Mouse (Mus musculus) brain, embryonic 14.5 days (tissue): Measurements from ENCODE around the gene Prr18.

Experiments used
- CTCF ChIP-seq: fragments of 200-500 bp; IDR thresholded peaks from 2 replicates; pipeline ENCODE4 v1.5.1; 2012; ENCODE audit warnings: inconsistent platforms, mild to moderate bottlenecking, moderate library complexity, borderline replicate concordance; ENCODE audit not compliant: insufficient read depth, insufficient read length; ENCODE audit errors: extremely low read depth
- POLR2A ChIP-seq: fragments of 200-500 bp; IDR thresholded peaks from 2 replicates; pipeline ENCODE4 v1.6.1; 2012; ENCODE audit warnings: mild to moderate bottlenecking, inconsistent platforms, borderline replicate concordance; ENCODE audit not compliant: poor library complexity, insufficient read depth, insufficient read length, severe bottlenecking; ENCODE audit errors: extremely low read depth

- TF ChIP-seq CTCF = no peak
- TF ChIP-seq POLR2A = no peak
These were observed 47.1 kb upstream of the Prr18 start for GRCm38 (mm10) chr17:8289993-8290679.
